Mouse (Mus musculus): ENCODE measurements around the gene Dock4. TPM values are rescaled to one million over a fixed set of nuclear protein-coding genes. Genes with fewer than 3 reads are reported as not detected.

The Dock4 gene
- total RNA-seq, 2 experiments from 2014 or later, result 14.0 to 16.3 TPM

- no peak for DNase-seq (ENCODE audit: low spot score in 2 of 2)
Observed at GRCm38 (mm10) chr12:40813474-40813873, 367.7 kb downstream of the Dock4 start.

DNA sequence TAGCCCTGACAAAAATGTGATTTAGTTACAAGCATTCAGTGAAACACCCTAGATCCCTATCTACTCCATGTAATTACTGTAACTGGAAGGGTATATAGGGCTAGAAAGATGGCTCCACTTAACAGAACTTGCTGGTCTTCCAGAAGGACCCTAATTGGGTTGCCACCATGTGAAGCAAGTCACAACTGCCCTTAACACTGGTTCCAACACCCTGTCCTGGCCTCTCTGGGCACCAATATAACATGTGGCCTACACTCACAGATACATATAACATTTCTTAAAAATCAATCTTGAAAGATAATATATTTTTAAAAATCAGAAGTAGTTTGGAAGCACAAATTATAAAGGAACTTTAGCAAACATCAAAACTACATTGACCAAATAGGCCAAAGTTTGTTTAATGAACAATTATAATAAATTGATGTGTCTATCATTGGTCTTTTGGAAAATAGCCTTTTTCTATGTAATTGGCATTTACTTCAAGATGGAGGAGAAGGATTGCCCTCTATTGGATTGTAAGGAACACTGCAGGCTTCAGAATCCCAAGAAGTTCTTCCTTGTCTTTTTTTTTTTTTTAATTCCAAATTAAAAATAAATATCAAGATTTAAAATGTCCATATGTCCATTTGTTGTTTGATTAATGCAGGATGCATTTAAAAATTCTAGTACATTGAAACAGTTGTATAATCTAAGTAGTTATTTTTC is 369.1 kb downstream of the Dock4 start:
- no peak for DNase-seq (ENCODE audit: low spot score in 2 of 2)

DNA sequence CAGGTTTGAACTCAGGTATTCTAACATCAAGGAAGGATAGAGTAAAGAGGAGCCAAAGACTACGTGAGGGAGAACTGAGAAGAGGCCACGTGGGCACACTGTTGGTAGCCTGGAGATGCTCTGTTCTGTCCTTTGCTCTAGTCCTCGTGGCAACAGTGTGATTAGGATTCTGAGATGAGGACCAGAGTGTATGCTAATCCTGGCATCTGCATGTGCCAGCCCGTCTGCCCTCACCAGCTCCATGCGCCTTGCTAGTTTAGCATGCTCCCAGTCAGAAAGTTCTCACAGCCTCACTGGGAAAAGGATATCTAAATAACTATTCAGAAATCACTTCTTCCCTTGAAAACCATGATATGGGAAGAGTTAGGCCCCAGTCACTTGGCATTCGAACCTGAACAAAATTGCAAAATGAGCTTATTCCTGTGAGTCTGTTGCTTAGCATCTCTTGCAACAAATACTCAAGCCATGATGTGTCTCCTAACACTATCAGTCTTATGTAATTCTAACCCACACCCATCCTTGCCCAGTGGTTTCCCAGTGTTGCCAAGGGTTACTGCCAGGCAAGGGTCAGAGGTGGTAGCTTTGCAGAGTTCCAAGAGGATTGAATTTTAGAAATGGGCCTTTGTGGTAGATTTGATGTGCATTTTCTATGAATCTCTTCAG is 372.4 kb downstream of the Dock4 start:
- DNase-seq (ENCODE audit: low spot score in 2 of 2), result no peak

DNA sequence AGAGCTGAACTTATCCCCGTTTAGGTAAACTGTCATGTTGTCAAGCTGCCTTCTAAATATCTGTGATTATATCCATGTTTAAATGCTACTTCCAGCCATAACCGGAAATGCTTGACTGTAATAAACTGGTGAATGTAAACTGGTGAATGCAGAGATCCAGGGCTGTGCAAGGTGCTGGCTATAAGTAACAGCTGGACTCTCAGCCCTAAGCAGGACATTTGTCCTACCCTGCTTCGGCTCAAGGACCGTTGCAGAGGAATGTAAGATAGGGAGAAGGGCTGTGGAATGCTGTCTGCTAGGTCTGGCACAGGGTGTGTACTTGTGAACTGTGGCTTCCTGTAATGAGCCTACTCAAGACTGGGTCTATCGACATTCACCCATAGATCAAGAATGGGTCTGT is 377.9 kb downstream of the Dock4 start:
- DNase-seq (ENCODE audit: low spot score in 2 of 2), result no peak

- no peak for DNase-seq (ENCODE audit: low spot score in 2 of 2)
Observed at GRCm38 (mm10) chr12:40824251-40824650, 378.5 kb downstream of the Dock4 start.

DNA sequence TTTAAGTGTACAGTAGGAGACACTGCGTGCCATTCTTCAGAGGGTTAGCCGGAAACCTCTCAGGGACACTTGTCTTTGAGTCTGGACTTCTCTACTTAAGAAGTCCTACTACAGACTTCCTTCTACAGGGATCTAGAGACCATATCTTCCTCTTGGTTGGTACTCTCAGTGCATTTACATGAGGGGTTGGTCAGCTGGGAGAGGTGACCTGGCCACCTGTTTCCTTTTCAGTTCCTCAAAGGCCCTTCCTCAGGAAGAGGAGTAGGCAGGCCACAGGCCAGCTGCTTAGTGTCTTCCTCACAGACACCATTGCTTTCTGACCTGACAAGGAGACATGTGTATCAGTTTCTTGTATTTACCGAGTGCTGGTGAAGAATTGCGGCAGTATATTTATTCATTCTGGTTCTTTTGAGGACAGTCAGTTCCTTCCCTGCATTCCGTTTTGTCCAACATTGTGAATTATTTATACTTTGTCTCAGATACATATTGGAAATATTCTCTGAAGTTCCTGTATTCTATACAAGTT is 380.2 kb downstream of the Dock4 start:
- no peak for DNase-seq (ENCODE audit: low spot score in 2 of 2)

DNA sequence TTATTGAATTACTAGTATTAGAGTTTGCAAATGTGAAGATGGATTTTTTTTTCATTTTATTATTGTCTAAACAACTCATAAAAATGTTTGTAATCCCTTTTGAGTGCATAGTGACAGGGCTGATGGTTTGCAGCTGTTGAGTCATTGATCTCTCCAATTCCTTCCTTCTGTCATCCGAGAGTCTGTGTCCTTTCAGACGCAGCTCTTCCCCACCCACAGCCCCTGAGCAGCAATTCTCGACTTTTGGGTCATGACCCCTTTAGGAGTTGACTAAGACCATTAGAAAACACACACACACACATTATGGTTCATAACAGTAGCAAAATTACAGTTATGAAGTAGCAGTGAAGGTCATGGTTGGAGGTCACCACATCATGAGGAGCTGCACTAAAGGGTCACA is 380.7 kb downstream of the Dock4 start:
- DNase-seq (ENCODE audit: low spot score in 2 of 2), result no peak

DNA sequence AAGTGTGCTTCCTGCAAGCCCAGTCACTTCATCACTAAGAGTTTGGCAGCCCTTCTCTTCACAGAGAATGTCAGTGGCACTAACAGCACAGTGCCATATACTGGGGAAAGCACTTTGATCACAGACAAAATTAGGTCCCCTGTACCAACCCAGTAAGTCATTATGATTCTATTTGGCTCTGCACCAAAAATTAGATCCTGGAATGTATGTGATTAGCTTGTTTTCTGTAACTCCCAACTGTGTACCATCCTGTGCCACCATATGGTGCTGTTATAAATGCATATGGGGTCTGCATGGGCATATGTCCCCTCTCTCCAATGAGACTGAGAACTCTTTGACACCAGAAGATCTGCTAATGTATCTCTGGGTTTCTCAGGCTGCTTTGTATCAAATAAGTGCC is 382.3 kb downstream of the Dock4 start:
- DNase-seq (ENCODE audit: low spot score in 2 of 2), result no peak

GRCm38 (mm10) chr12:40829269-40829668 is 383.5 kb downstream of the Dock4 start:
- no peak for DNase-seq (ENCODE audit: low spot score in 2 of 2)

DNA sequence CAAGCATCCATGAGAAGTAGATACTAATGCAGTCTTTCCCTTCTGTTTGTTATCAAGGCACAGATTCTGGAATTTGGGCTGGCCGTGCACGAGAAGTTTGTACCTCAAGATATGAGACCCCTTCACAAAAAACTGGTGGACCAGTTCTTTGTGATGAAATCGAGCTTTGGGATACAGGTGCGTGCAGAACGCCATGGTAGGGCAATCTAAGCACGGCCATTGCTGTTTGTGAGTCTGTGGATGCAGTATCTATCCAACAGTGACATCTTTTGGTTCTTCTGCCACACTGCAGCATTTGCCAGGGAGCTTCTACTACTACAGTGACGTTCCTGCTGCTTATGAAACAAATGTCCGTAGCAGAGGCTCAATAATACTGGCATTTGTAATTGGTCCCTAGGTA is 386.4 kb downstream of the Dock4 start:
- no peak for DNase-seq (ENCODE audit: low spot score in 2 of 2)

DNA sequence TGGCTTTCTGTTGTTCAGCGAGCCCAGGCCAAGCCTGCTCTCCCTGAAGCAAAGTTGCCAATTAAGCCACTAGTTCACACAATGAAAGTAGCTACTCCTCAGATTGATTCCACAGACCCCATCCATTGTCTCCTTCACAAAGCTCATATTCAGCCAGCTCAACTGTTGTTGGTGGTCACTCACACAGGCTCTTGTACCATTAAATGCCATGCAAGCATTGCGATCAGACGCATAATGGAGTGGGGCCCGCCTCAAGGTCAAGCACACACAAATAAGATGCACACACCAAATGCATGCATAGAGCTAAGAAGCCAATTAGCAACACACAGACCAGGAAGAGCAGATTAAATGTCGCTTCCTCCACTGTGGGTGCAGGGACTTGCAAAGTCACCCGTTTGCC is 391.2 kb downstream of the Dock4 start:
- no peak for DNase-seq (ENCODE audit: low spot score in 2 of 2)

DNA sequence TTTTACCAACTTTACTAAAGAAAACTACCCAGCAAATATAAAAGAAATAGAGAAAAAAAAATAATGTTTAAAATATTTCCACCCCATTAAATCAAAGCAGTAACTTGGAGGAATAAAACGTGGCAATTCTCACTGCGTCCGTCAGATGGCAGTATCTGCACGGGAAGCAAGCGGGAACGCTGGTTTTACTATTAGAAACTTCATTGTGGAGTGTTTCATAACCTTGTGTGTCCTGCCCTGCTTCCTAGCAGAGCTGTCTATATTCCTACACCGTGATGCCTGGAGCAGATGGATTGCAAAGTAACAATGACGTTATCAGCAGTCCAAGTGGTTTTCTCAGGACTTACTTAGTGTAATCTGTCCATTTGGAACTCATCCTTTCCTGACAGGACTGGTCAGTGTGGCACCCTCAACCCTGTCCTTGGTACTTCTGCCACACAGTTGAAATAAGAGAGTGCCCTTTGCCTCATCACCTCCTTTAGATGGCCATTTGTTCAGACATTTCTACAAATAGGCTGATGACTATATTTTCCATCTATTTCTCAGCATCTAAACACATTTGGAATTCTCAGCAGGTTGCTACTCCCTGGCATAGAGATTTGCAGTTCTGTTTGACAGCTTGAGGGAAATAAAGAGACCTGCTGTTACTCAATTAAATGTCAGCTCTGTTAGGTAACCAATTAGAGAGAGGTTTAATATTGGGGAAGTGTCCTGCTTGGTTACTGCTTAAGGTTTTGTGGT is 392.0 kb downstream of the Dock4 start:
- peak; percentile 53 to 67 for DNase-seq (ENCODE audit: low spot score in 2 of 2)

GRCm38 (mm10) chr12:40838338-40838695 is 392.6 kb downstream of the Dock4 start:
- DNase-seq (ENCODE audit: low spot score in 2 of 2), result no peak

DNA sequence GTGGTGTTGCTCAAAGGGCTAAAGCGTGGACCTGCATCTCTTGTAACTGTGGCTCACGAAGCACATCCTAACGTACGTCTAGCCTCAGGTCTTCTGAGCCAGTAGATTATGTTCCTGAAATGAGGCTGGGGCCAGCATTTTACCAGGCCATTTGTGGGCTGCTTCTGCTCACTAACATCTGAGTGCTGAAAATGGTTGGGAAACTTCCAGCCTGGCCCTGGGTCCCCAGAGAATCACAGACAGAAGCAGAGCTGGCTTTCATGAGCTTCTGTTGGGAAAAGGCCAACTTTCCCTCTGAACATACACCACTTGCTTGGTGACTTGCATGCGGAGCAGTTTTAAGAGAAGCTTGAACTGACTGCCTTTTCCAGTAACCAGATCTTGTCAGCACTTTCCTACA is 393.2 kb downstream of the Dock4 start:
- DNase-seq (ENCODE audit: low spot score in 2 of 2), result no peak

DNA sequence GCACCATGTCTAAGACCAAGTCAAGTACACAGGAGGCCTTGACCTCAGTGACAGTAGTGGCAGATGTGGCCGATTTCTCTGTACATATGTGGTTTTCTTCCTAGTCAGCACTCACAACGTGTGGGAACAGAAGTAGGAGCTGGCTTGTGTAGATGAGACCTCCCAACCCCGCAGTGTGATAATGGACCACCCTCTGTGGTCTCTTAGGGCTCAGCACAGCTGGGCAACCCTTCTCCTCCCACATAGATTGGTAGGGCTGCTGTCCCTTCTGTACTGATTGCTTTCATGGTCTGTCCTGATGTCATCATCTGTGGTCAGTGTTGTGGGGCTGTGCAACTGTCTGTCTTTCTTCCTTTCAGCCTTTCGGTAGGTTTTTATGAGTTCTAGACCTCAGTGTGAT is 394.1 kb downstream of the Dock4 start:
- DNase-seq (ENCODE audit: low spot score in 2 of 2), result no peak

DNA sequence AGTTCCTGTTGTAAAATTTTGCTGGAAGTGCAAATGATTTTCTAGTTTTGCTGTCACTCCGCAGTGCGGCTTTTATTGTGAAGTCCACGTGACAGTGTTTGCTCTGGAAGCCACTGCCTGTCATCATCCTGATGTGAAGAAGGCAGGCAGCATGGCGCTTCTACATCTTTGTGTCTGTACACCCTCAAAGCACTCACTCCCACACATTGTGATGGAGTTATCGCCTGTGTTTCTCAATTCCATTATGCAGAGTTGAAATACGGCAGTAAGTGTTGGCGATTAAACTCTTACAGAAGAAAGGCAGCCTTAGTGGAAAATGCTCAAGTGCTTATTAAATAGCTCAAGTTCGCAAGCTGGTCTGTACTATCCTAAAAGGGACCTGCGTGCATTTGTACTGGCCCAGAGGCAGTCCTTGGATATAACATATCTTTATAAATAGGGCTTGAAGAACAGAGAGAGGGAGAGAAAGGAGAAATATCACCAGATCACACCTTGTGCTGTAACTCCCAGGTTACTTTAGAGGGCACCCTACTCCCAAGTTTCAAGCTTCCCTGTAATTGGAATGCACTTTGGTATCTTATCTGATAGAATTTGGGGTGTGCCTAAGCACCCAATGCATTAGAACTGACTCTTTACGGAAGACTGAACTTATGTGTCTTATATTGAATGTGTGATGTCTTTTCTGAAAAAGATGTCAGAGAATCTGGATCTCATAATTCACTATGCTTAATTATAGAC is 396.7 kb downstream of the Dock4 start:
- DNase-seq (ENCODE audit: low spot score in 2 of 2), result no peak

GRCm38 (mm10) chr12:40842991-40843390 is 397.2 kb downstream of the Dock4 start:
- no peak for DNase-seq (ENCODE audit: low spot score in 2 of 2)

DNA sequence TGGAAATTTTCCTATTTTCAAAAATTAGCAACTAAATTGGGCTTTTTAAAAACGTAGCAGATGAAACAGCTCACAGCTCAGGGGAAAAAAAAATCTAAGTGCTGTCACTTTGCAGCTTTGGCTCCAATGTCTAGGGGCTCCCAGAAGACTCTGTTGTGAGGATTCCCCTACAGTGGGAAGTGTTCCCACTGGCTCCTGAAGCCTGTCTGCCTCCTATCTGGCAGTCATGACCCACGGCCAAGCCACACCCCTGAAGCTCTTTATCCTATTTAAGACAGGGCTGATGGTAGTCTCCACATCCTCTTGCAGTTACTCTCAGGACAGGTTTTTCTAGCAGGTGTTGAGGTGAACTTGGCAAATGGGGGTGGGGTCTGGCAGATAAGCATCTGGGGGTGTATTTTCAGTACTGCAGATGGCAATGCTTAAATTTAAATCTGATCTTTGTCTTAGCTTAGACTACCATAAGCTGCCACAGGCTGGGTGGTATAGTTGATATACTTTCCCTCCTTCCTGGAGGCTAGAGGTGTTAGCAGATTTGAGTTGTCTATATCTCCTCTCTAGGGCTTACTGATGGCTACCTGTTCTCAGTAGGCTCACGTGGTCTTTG is 397.8 kb downstream of the Dock4 start:
- DNase-seq (ENCODE audit: low spot score in 2 of 2), result no peak

GRCm38 (mm10) chr12:40844324-40844723 is 398.6 kb downstream of the Dock4 start:
- no peak for DNase-seq (ENCODE audit: low spot score in 2 of 2)

- DNase-seq (ENCODE audit: low spot score in 2 of 2), result no peak
Observed at GRCm38 (mm10) chr12:40854705-40855367, 409.1 kb downstream of the Dock4 start.
